Mouse (Mus musculus) midbrain, postnatal 0 days (tissue): Measurements from ENCODE around the gene Aldh3b2. TPM values are rescaled to one million over a fixed set of nuclear protein-coding genes. Genes with fewer than 3 reads are reported as not detected.
A peak's percentile ranks its signal among the peaks of the same experiment; 100 is the strongest.

Experiments used
- ATAC-seq: fragments of 200-750 bp; cut with Nextera tagmentation; 2 replicates; pipeline ENCODE4 v1.8.0; 2017; ENCODE audit warnings: moderate number of reproducible peaks, mild to moderate bottlenecking, moderate TSS enrichment, moderate library complexity; ENCODE audit not compliant: low FRiP score
- DNase-seq: peaks from one replicate; pipeline ENCODE4 v3.0.0-alpha.2; 2015; ENCODE audit warnings: low spot score
- H3K27ac ChIP-seq: fragments of 300-500 bp; sonication (generic); 2 replicates; pipeline ENCODE4 v1.5.1; 2014; ENCODE audit warnings: low read depth, mild to moderate bottlenecking, low read length, mixed read lengths
- H3K27me3 ChIP-seq: fragments of 300-500 bp; sonication (generic); 2 replicates; pipeline ENCODE4 v1.6.1; 2014; ENCODE audit warnings: low read length, control low read depth, mixed read lengths; ENCODE audit not compliant: insufficient read depth
- H3K36me3 ChIP-seq: fragments of 300-500 bp; sonication (generic); 2 replicates; pipeline ENCODE4 v1.6.1; 2014; ENCODE audit warnings: low read length, control low read depth, mixed read lengths; ENCODE audit not compliant: insufficient read depth
- H3K4me1 ChIP-seq: fragments of 300-500 bp; sonication (generic); 2 replicates; pipeline ENCODE4 v1.6.1; 2014; ENCODE audit warnings: mild to moderate bottlenecking, control low read depth, antibody characterized with exemption, low read length, mixed read lengths; ENCODE audit not compliant: insufficient read depth
- H3K4me2 ChIP-seq: fragments of 300-500 bp; sonication (generic); 2 replicates; pipeline ENCODE4 v1.6.1; 2014; ENCODE audit warnings: low read depth, mild to moderate bottlenecking, low read length, mixed read lengths; ENCODE audit not compliant: poor library complexity, severe bottlenecking
- H3K4me3 ChIP-seq: fragments of 300-500 bp; sonication (generic); 2 replicates; pipeline ENCODE4 v1.5.1; 2014; ENCODE audit warnings: low read depth, mild to moderate bottlenecking, low read length, moderate library complexity
- H3K9ac ChIP-seq: fragments of 300-500 bp; sonication (generic); replicated peaks from 2 replicates; pipeline ENCODE4 v1.6.1; 2014; ENCODE audit warnings: mild to moderate bottlenecking, low read length, moderate library complexity, mixed read lengths; ENCODE audit not compliant: poor library complexity, severe bottlenecking
- H3K9me3 ChIP-seq: fragments of 300-500 bp; sonication (generic); 2 replicates; pipeline ENCODE4 v1.6.1; 2016; ENCODE audit warnings: low read length, control low read depth
- CTCF ChIP-seq: IDR thresholded peaks from 2 replicates; pipeline ENCODE4 v1.5.1; 2016; ENCODE audit warnings: antibody characterized with exemption, mild to moderate bottlenecking
- WGBS: fragments of 180-500 bp; shearing (Covaris S2); extraction: QIAGEN DNeasy Blood & Tissue Kit; methylation state at CpG from one replicate; pipeline ENCODE4 v1.1.7; 2014; 5-methylcytosine and 5-hydroxymethylcytosine counted together
- polyA plus RNA-seq: library from polyadenylated mRNA; unstranded; fragments of >200 nt; fragmentation: Nextera tagmentation; extraction: Ambion mirVana; gene quantifications from 2 replicates; pipeline ENCODE4 v1.2.1, GENCODE M21; 2015
- total RNA-seq: library from RNA; depleted of rRNA; stranded (reverse); fragments of >200 nt; gene quantifications from 2 replicates; pipeline ENCODE4 v1.2.3, GENCODE M21; 2014

Gene Aldh3b2
- total and polyA plus RNA-seq, 2 experiments from 2014 or later: 2.4 to 2.6 TPM

DNA sequence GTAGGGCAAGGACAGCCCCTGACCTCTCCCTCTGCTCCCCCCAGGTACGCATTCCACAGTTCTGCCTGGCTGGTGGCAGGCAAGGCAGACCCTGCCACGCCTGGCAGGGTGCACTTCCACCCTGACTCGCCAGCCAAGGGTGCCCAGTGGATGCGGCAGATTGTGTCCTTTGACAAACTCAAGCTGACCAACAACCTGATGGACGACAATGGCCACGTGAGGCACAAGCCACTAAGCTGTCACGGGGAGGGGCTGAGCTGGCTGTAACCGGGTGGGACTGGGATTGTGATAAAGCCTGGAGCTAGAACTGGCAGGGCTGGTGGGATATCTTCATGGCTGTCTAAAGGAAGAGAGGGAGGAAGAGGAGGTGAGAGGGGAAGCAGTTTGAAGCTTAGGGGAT, 25.1 kb downstream of the Aldh3b2 start:
- no peak for ATAC-seq
- 59% methylated on average over 8 of the region's 8 CpGs for WGBS
- Histone ChIP-seq H3K4me2 (no peak overlapping the region), H3K36me3 (no peaks in the 10 kb centered on the region), H3K4me3 (no peak overlapping the region), H3K4me1 (peaks cover 7% of the 10 kb centered on the region; the same call in 1 of the 2 replicates), H3K9ac (no peak overlapping the region), H3K27me3 (no peaks in the 10 kb centered on the region), H3K9me3 (no peaks in the 10 kb centered on the region), H3K27ac (no peak overlapping the region)
- TF ChIP-seq CTCF: no peak
- DNase-seq: no peak

DNA sequence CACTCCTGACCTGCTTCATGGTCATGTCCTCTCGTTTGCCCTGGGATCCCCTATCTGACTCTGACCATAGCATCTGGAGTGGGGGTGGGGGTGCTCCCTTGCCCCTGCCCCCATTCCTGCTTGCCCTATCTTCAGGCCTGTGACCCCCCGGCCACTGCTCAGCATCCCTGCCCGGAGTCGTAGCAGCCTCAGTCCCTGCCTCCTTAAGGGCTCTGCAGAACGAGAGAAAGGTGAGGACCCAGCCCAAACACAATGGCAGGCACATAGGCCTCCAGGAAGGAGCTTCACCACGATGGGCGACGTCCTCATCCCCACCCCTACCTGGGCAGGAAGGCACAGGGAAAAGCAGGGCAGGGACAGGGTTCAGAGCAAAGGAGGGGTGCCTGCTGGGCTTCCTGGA, 26.2 kb downstream of the Aldh3b2 start:
- WGBS: 74% methylated on average over 8 of the region's 8 CpGs
- Histone ChIP-seq H3K4me2 (no peak overlapping the region), H3K4me1 (peaks cover 7% of the 10 kb centered on the region; the same call in 1 of the 2 replicates), H3K36me3 (no peaks in the 10 kb centered on the region), H3K9ac (no peak overlapping the region), H3K4me3 (no peak overlapping the region), H3K27me3 (no peaks in the 10 kb centered on the region), H3K27ac (no peak overlapping the region), H3K9me3 (no peaks in the 10 kb centered on the region)
- DNase-seq (no peak), ATAC-seq (no peak)
- TF ChIP-seq CTCF: no peak

DNA sequence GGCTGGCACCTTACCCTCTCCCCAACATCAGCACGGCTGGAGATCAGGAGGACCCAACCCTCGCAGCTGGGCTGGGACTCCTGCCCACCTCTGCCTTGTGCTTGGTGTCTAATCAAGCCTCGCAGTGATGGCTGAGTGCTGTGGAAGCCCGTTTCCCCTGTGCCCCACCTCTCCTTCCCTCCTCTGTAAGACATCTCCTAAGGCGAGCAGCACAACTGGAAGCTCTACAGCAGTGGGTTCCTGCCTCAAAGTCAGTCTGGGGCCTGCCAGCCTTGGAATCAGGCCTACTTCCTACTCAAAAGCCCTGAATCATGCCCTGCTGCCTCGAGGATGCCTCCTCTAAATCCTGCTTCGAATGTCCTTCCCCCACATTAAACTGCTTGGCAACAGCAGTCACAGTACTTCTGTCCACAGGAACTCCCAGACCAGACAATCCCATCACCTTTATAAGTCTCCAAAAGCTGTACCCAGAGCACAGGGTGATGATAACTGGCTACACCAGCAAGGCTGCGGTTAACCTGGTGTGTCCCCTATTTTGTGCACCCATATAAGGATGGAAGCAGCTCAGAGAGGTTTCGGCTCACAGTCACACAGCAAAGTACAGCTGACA, 27.1 kb downstream of the Aldh3b2 start:
- ATAC-seq: no peak

DNA sequence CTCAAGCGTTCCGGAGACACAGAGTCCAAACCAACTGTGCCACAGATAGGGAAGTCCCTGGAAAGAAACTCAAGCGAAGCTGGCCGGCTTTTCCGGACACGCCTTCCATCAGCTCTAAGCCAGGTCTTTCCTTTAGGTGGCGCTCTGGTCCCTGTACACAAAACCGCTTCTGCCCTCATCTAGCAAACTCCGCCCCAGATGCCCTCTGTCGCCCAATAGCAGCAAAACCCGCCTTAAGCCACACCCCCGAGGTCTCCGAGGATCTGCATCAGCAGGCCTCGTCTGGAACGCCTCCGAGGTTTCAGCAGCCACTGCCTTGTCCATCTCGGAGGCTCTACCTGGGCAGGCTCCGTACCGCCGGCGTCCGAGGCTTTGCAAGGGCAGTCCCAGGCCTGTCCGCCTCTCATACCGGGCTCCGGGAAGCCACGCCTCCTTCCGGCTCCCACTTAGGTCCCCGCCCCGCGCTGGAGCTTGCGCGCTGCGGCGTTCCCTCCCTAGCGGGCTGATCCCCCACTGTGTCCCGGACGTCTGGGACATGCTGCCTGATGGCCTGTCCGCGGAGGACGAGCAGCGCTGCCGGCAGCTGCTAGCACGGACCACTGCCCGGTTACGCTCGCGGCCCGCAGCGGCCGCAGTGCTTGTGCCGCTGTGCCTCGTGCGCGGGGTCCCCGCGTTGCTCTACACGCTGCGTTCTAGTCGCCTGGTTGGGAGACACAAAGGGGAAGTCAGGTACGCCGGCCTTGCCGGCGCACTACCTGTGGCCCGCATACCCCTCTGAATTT, 28.2 kb downstream of the Aldh3b2 start, which contains the start of the genes Nudt8 and Gm49405:
Nudt8 (plus strand) TSS at position 462 of the 782 bp plus-strand sequence.
Gm49405 (plus strand) TSS at position 508 of the 782 bp plus-strand sequence.
- under 1% methylated on average over 64 of the region's 64 CpGs for WGBS
- DNase-seq: peak; percentile 98
- peak; percentile 88 for TF ChIP-seq CTCF
- Histone ChIP-seq H3K9ac (peak within 1 kb of the TSS; percentile 90), H3K4me1 (peaks cover 7% of the 10 kb centered on the region; the same call in 1 of the 2 replicates), H3K4me3 (peak within 1 kb of the TSS; percentile 56), H3K4me2 (peak within 1 kb of the TSS; percentile 64), H3K27ac (peak within 1 kb of the TSS; percentile 93), H3K36me3 (no peaks in the 10 kb centered on the region), H3K9me3 (no peaks in the 10 kb centered on the region), H3K27me3 (no peaks in the 10 kb centered on the region)
- ATAC-seq: peak; percentile 88

More for the DNA sequence above, 27.1 kb downstream of the Aldh3b2 start:
- no peak for DNase-seq
- peak overlapping the region; percentile 56; the same call in 1 of the 2 replicates for H3K4me3 ChIP-seq
- H3K27me3 ChIP-seq: no peaks in the 10 kb centered on the region
- 82% methylated on average over 9 of the region's 9 CpGs for WGBS
- no peak overlapping the region for H3K9ac ChIP-seq
- no peak overlapping the region for H3K27ac ChIP-seq
- H3K4me2 ChIP-seq: peak overlapping the region; percentile 64
- no peak for TF ChIP-seq CTCF
- peaks cover 7% of the 10 kb centered on the region; the same call in 1 of the 2 replicates for H3K4me1 ChIP-seq
- no peaks in the 10 kb centered on the region for H3K9me3 ChIP-seq
- H3K36me3 ChIP-seq: no peaks in the 10 kb centered on the region

DNA sequence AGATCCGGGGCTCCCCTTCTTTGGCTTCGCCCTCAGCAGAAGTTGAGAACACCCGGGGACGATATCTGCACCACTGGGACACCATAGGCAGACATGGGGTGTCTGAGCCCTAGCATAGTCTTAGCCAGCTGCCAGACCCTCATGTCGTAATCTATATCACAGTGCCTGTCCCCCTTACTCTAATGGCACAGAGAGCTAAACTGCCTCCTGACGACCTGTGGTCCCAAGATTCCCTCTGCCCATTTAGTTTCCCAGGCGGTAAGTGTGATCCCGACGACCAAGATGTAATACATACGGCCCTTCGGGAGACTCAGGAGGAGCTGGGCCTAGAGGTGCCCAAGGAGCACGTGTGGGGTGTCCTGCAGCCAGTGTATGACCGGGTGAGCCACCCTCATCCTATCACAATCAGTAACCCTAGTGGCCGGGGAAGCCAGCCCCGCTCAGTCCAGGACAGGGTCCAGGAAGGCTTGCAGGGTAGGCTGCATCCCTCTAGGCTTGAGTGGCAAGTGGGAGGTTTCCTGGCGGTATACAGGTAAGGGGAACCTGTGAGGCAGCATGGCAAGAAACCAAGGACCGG, 28.9 kb downstream of the Aldh3b2 start:
- no peaks in the 10 kb centered on the region for H3K27me3 ChIP-seq
- peaks cover 4% of the 10 kb centered on the region for H3K36me3 ChIP-seq
- no peak for DNase-seq
- H3K27ac ChIP-seq: peak overlapping the region; percentile 93
- H3K9me3 ChIP-seq: no peaks in the 10 kb centered on the region
- WGBS: 18% methylated on average over 17 of the region's 17 CpGs
- peak overlapping the region; percentile 64 for H3K4me2 ChIP-seq
- H3K9ac ChIP-seq: peak overlapping the region; percentile 90
- peak overlapping the region; percentile 56 for H3K4me3 ChIP-seq
- H3K4me1 ChIP-seq: peaks cover 7% of the 10 kb centered on the region; the same call in 1 of the 2 replicates
- ATAC-seq: no peak
- TF ChIP-seq CTCF: no peak
